Mouse (Mus musculus) left cerebral cortex, adult 8-10 months (tissue): ENCODE measurements at regions not wholly inside any gene's neighbourhood (a gene's known extent, or its start where the extent isn't known, plus 50 kb on each side); places are given as distances from the start of the nearest gene placed in this dataset.
A peak's percentile ranks its signal among the peaks of the same experiment; 100 is the strongest.

Experiments used
- DNase-seq, 2 experiments: peaks; one replicate each; pipeline ENCODE4 v3.0.0; 2022; ENCODE audit warnings: low spot score in 2 of 2

- DNase-seq = no peak
These were observed 277.4 kb upstream of the Tmeff2 start for GRCm38 (mm10) chr1:50622870-50623607.

DNA sequence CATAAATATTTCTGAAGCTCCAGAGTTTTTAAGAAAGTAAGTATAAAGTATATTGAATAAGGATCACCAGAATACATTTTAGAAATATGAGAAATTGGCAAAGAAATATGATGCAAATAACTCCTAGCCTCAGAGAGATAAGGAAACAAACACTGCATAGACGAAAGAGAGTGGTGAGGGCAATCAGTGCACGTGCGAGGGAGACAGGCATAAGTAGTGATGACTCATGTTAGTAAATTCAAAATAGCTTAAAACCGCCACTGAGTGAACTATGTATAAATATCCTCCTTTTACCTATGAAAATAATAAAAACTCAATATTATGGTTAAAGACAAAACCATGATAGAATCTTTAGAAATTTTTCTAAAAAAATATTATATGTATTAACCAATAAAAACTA lies 271.4 kb upstream of the Tmeff2 start:
- DNase-seq = no peak

DNA sequence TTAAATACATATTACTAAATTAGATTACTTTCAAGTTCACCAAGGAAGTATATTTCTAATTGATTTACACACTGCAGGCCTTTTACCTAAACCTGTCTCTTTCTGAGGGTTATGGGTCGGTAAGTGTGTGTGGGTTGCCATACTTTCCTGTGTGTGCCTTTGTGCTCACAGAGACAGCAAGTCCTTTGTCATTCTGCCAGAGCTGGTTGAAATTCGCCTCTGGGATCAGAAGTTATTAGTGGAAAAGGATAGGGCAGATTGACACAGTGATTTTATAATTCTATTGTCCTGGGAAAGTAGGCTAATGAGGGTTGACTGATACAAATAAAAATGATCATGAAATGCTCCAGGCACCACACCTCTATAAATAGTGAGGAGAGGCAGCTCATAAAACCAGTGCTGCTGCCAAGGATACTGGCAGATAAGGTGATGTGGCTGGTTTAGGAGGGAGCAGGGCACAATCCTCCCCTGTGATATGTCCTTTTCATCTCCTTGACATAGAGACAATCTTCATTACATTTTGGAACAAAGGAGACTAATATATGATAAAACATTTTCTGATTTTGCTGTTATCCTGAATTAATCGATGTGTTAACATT lies 270.9 kb upstream of the Tmeff2 start:
- no peak for DNase-seq

DNA sequence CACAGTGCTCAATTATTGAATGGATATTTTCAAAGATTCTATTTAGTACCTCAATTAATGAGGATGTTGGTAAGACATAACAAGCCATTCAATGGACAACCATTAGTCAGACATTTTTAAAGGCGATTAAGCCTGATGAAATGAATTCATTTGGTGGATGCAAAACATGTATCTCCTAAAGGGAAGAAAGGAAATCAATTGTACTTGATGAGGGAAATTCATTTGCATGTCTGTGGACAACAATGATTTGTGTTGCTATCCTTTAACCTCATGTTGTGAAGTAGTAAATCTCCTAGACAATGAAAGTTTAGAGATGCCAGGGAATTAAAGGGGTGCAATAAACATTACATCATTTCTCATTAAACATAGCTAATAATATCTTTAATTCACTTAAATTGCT lies 262.5 kb upstream of the Tmeff2 start:
- DNase-seq = no peak

GRCm38 (mm10) chr1:50646931-50647674 lies 253.3 kb upstream of the Tmeff2 start:
- DNase-seq = no peak

- no peak for DNase-seq
These were observed 248.3 kb upstream of the Tmeff2 start for GRCm38 (mm10) chr1:50651974-50652665.

DNA sequence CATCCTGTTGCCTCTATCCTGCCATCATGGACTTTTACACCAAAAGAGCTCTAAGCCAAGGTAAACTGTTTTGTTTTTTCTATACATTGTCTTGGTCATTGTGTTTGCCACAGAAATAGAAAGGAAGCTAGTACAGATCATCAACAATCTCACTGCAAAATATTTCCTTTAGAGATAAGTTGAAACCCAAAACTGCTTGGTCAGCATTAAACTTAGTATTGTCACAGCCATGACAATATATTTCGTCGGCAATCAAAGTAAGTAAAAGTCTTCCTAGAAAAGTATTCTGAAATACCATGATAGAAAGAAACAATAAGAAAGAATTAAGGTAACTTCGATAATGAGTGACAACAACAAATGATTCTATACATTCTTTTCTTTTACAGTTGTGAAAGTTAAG lies 235.3 kb upstream of the Tmeff2 start:
- no peak for DNase-seq

GRCm38 (mm10) chr1:50682971-50683370 lies 217.5 kb upstream of the Tmeff2 start:
- no peak for DNase-seq

DNA sequence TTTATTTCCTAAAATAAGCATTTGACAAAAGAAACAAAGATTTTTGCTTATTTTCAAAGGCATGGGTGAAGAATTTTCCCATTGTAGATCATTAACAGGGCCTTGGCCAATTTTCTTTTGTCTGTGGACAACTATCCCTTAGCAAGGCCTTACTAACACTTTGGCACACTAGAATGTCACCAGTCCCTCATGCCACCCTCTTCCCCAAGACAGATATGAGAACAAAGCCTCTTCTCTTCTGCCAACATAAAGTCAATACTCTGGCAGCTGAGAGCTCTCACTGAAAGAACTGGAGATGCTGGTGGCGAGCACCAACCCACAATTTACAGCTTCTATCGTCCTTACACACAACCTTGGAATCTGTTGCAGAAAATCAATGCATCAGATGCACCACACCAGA lies 215.1 kb upstream of the Tmeff2 start:
- peak in 1 of 2 experiments; percentile 5 for DNase-seq

DNA sequence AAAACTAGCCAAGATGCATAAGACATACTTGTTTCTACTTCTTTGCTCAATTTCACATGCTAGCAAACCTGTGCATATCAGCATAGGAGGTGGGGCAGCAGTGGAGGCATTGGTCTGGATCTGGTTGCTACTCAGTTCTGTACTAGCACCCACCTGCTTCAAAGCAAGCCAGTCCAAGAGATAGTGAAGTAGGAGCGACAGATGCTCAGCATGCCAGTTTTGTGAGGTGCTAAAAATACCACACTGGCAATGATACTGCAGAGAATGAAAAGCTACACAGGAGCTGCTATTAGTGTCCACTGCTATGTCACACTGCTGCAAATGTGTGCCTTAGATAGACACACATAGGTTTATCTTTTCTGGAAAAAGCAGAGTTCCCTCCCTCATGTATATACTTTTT lies 203.5 kb upstream of the Tmeff2 start:
- DNase-seq = peak in 1 of 2 experiments; percentile 10

GRCm38 (mm10) chr1:50697333-50698216 lies 202.9 kb upstream of the Tmeff2 start:
- DNase-seq = no peak

GRCm38 (mm10) chr1:50704639-50705038 lies 195.8 kb upstream of the Tmeff2 start:
- no peak for DNase-seq

- no peak for DNase-seq
These were observed 155.4 kb upstream of the Tmeff2 start for GRCm38 (mm10) chr1:50745049-50745448.

DNA sequence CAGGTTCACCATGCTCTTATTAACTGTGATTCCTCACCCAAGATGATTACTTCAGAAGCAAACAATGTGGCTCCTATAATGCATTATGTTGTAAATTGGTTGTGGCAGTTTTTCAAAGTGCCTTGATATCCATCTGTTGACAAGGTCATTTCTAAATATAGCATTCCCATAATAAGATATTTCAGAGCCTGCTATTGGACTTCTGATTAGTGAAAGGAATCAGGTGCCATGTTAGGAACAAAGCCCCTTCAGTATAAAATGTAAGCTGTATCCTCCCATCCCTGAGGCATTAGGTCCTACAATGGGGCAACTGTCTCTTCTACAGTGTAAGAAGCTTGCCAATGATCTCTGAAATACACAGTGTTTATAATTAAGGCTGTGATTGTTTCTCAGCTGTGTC lies 130.2 kb upstream of the Tmeff2 start:
- DNase-seq = no peak

DNA sequence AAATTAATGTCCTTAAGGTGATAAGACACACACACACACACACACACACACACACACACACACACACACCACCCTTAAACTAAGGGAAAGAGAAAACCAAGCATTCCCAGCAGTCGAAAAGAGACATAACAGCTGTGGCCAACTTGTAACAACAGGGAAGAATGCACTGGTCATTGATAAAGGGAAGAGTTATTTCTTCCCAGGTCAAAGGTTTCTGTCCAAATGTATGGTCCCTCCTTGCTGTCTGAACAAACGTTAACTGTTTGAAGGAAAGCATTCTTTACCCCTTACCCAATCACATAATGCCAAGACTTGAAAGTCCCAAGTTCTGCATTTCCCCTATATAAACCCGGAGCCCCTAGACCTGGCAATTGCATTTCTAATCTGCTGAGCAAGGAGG lies 105.2 kb upstream of the Tmeff2 start:
- no peak for DNase-seq

- DNase-seq = no peak
These were observed 102.3 kb upstream of the Tmeff2 start for GRCm38 (mm10) chr1:50798166-50798565.

DNA sequence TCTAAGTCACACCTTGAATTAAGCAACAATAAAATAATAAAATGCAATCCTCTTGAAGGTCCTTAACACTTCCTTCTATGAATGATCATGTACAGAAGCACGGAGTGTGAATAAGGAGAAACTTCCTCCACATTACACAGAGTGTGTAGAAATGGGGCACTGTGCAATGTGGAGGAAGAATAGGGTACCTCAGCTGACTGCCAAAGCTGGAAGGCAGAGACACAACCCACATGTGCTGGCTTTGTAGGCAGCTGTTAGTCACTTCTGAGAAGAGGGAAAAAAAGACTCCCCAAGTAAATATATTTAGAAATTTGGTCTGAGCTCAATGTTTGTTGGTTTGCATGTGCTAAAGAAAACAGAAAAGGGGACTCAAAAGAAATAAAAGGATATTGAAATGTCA lies 94.1 kb upstream of the Tmeff2 start:
- DNase-seq = peak in 1 of 2 experiments; percentile 23

- DNase-seq = no peak
These were observed 93.6 kb upstream of the Tmeff2 start for GRCm38 (mm10) chr1:50806821-50807220.

- no peak for DNase-seq
These were observed 68.8 kb upstream of the Tmeff2 start for GRCm38 (mm10) chr1:50831663-50832062.

DNA sequence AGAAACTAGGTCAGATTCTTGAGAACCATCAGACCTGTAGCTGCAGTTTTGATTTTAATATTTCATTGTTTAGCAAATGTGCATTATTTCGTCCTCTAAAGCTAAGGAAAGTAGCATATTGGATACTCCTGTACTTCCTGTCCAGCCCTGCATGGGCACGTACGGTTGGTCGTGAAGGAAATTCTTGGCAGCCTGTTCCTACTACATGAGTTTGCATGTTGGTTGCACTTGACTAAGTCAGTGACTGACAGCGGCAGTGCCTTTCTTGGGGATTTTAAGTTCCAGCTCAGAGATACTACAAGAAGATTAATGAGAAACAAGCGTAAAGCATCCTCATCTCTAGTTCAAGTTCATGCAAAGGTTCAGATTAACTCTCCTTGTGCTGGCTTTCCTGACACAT lies 64.3 kb upstream of the Tmeff2 start:
- no peak for DNase-seq

GRCm38 (mm10) chr1:50847156-50847555 lies 53.3 kb upstream of the Tmeff2 start:
- DNase-seq = peak in 1 of 2 experiments; percentile 9
